In the genomic region with DNA sequence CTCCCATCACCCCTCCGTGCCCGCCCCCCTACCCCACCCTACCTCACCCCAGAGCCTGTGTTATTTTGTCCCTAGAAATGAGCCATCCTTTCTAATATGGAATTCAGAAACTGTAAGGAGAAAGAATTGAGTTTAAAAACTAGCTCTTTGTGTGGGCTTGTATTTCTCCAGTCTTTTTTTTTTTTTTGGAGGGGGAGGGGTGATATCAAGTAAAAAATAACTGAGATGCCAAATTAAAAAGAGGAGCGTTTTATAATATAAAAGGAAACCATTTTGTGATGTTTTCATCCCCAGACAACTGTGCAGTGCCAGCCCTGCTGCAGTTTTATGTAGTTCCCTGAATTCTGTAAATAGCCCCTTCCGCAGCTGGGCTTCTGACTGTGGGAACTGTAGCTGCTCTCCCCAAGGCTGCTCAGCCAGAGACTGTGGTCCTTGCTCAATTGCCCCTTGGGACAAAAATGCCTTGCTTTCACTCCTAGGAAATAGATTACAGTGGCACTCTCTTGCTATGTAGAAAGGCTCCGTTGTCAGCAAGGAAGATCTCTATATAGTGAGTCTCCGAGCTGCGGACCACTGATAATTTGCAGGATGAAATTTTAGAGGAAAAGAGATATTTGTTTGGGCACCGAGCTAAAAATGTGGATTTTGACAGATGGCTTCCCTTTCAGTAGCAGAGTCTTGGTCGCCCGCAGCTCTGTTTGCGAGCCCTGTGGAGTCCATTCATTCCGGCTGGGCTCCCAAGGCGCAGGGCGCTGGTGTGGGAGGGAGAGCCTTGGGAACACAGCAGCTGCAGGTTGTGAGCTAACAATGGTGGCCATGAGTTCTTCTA, we compare ENCODE assay signal across 9 mouse cellular contexts. TPM values are rescaled to one million over a fixed set of nuclear protein-coding genes. Genes with fewer than 3 reads are reported as not detected.
DNase-seq lines count a peak whose midpoint lies in the region; ATAC-seq lines count a peak whose summit lies in the region.
"Had no signal": no experiment of that assay in that cellular context is flagged by ENCODE, and none has a peak within 500 bp of the region (broad histone marks: within the 10 kb centered on the region; RNA-seq: fewer than 3 reads in every experiment).

No protein-coding gene starts in this region.

- peak overlapping the region; percentile 13; the same call in 1 of the 2 replicates for H3K4me3 ChIP-seq in kidney, embryonic 14.5 days (ENCODE audit: low read length)
- H3K4me3 ChIP-seq in brown adipose tissue, adult 24 weeks (ENCODE audit: insufficient read depth, low read depth, low read length), result peak overlapping the region; percentile 52
- peak overlapping the region; percentile 97 for H3K4me3 ChIP-seq in forebrain, embryonic 14.5 days (ENCODE audit: low read depth, low read length)

- no peaks in the 10 kb centered on the region for H3K9me3 ChIP-seq in kidney, embryonic 14.5 days (ENCODE audit: control insufficient read depth, low read length)
- no peaks in the 10 kb centered on the region for H3K9me3 ChIP-seq in forebrain, embryonic 14.5 days (replicated peaks; ENCODE audit: control insufficient read depth, low read length)

- peaks cover 14% of the 10 kb centered on the region; the same call in 1 of the 2 replicates for H3K4me1 ChIP-seq in kidney, embryonic 14.5 days (ENCODE audit: control insufficient read depth, insufficient read depth, low read length)
- peaks cover 3% of the 10 kb centered on the region; the same call in 1 of the 2 replicates for H3K4me1 ChIP-seq in brown adipose tissue, adult 24 weeks (ENCODE audit: control insufficient read depth, insufficient read depth, insufficient read length, low read length)
- H3K4me1 ChIP-seq in forebrain, embryonic 14.5 days (ENCODE audit: control insufficient read depth, insufficient read depth, low read length), result peaks cover 5% of the 10 kb centered on the region

- H3K4me2 ChIP-seq in kidney, embryonic 14.5 days (replicated peaks; ENCODE audit: low read depth, low read length), result peak overlapping the region; percentile 34
- H3K4me2 ChIP-seq in forebrain, embryonic 14.5 days (ENCODE audit: low read length), result peak overlapping the region; percentile 79

- DNase-seq in kidney, postnatal 25 days, result no peak
- DNase-seq in forebrain, embryonic 14.5 days (ENCODE audit: low spot score), result peak; percentile 84
- peak; percentile 58 to 63 for DNase-seq in left cerebral cortex, postnatal 36 days (ENCODE audit: low spot score in 2 of 2)
- DNase-seq in retina, postnatal 1 day, result peak; percentile 80
- no peak for DNase-seq in T-cell, adult 2 months (ENCODE audit: low spot score)

- peaks cover 7% of the 10 kb centered on the region for H3K36me3 ChIP-seq in kidney, embryonic 14.5 days (ENCODE audit: control insufficient read depth, insufficient read depth, low read length)
- peaks cover 13% of the 10 kb centered on the region for H3K36me3 ChIP-seq in forebrain, embryonic 14.5 days (ENCODE audit: control insufficient read depth, insufficient read depth, low read length)

- intact Hi-C loops in left cerebral cortex, postnatal 36 days (cut with DNase I), result loop anchor here (2.0 kb wide), 1 partner anchor 14 kb away; no protein-coding TSS in a partner anchor

- H3K9ac ChIP-seq in kidney, embryonic 14.5 days (ENCODE audit: low read depth, low read length), result peak overlapping the region; percentile 34; the same call in 1 of the 2 replicates
- H3K9ac ChIP-seq in forebrain, embryonic 14.5 days (ENCODE audit: low read length), result peak overlapping the region; percentile 79

- no peaks in the 10 kb centered on the region for H3K27me3 ChIP-seq in kidney, embryonic 14.5 days (ENCODE audit: control insufficient read depth, insufficient read depth, low read length)
- H3K27me3 ChIP-seq in forebrain, embryonic 14.5 days (replicated peaks; ENCODE audit: control insufficient read depth, insufficient read depth, low read length), result no peaks in the 10 kb centered on the region
- H3K27me3 ChIP-seq: Patski had no signal

- ATAC-seq in kidney, embryonic 14.5 days (ENCODE audit: low FRiP score, low TSS enrichment), result no peak
- peak; percentile 8 for ATAC-seq in forebrain, embryonic 14.5 days
- ATAC-seq in granulocyte monocyte progenitor cell, adult 5-6 weeks (replicated peaks; ENCODE audit: poor library complexity, severe bottlenecking), result no peak
- ATAC-seq: Patski had no signal

- 16% methylated on average over 14 of the region's 14 CpGs for WGBS in kidney, embryonic 14.5 days
- 2% methylated on average over 14 of the region's 14 CpGs for WGBS in forebrain, embryonic 14.5 days

- peak overlapping the region; percentile 52; the same call in 1 of the 2 replicates for H3K27ac ChIP-seq in kidney, embryonic 14.5 days (ENCODE audit: low read depth, low read length)
- no peak overlapping the region; the same call in 1 of the 2 replicates for H3K27ac ChIP-seq in brown adipose tissue, adult 24 weeks (replicated peaks; ENCODE audit: low read depth, low read length)
- H3K27ac ChIP-seq in forebrain, embryonic 14.5 days (ENCODE audit: low read depth, low read length), result peak overlapping the region; percentile 99

RNA-seq across cellular contexts. Expression of gene Tuba1a, which starts 1.1 kb away (rescaled TPM):
- 891 and 921 TPM in 2 replicates for polyA plus RNA-seq in kidney, embryonic 14.5 days (2014; fragmentation: Nextera tagmentation; extraction: Ambion mirVana)
- 125 and 132 TPM in 2 replicates for polyA plus RNA-seq in brown adipose tissue, adult 24 weeks (2012; ENCODE audit: insufficient read depth, insufficient read length, missing spikeins)
- 18,182 and 18,289 TPM in 2 replicates for polyA plus RNA-seq in forebrain, embryonic 14.5 days (2014; fragmentation: Nextera tagmentation; extraction: Ambion mirVana)
- 1,000 to 10,000 TPM in 1 of 2 experiments, 100 to 1,000 TPM in 1; 932 to 1,107 TPM for total RNA-seq in left cerebral cortex, postnatal 36 days (2021)
- total RNA-seq in granulocyte monocyte progenitor cell, adult 5-6 weeks (2014; fragmentation: Nextera tagmentation), result 21.3 and 34.8 TPM in 2 replicates
- 19.6 and 24.6 TPM in 2 replicates for total RNA-seq in granulocyte monocyte progenitor cell, adult 5-6 weeks (2017)

RNA-seq across cellular contexts. Expression of gene Gm49450, which starts 1.3 kb away (rescaled TPM):
- polyA plus RNA-seq in kidney, embryonic 14.5 days (2014; fragmentation: Nextera tagmentation; extraction: Ambion mirVana), result not detected in 2 replicates
- not detected in 2 replicates for polyA plus RNA-seq in brown adipose tissue, adult 24 weeks (2012; ENCODE audit: insufficient read depth, insufficient read length, missing spikeins)
- not detected in 2 replicates for polyA plus RNA-seq in forebrain, embryonic 14.5 days (2014; fragmentation: Nextera tagmentation; extraction: Ambion mirVana)
- total RNA-seq in left cerebral cortex, postnatal 36 days (2021), result not detected
- not detected in 2 replicates for total RNA-seq in granulocyte monocyte progenitor cell, adult 5-6 weeks (2014; fragmentation: Nextera tagmentation)
- total RNA-seq in granulocyte monocyte progenitor cell, adult 5-6 weeks (2017), result not detected in 2 replicates
- polyA plus RNA-seq: Patski had no signal

RNA-seq across cellular contexts. Expression of gene Tuba1b, which starts 20.3 kb away (rescaled TPM):
- 1,971 and 2,088 TPM in 2 replicates for polyA plus RNA-seq in kidney, embryonic 14.5 days (2014; fragmentation: Nextera tagmentation; extraction: Ambion mirVana)
- 520 and 550 TPM in 2 replicates for polyA plus RNA-seq in brown adipose tissue, adult 24 weeks (2012; ENCODE audit: insufficient read depth, insufficient read length, missing spikeins)
- 1,499 and 1,719 TPM in 2 replicates for polyA plus RNA-seq in forebrain, embryonic 14.5 days (2014; fragmentation: Nextera tagmentation; extraction: Ambion mirVana)
- 100 to 1,000 TPM; 509 to 602 TPM for total RNA-seq in left cerebral cortex, postnatal 36 days (2021)
- 2,030 and 2,397 TPM in 2 replicates for total RNA-seq in granulocyte monocyte progenitor cell, adult 5-6 weeks (2014; fragmentation: Nextera tagmentation)
- 964 and 1,039 TPM in 2 replicates for total RNA-seq in granulocyte monocyte progenitor cell, adult 5-6 weeks (2017)

RNA-seq across cellular contexts. Expression of gene Lmbr1l, which starts 36.6 kb away (rescaled TPM):
- polyA plus RNA-seq in kidney, embryonic 14.5 days (2014; fragmentation: Nextera tagmentation; extraction: Ambion mirVana), result 5.5 and 8.6 TPM in 2 replicates
- 6.0 and 6.3 TPM in 2 replicates for polyA plus RNA-seq in brown adipose tissue, adult 24 weeks (2012; ENCODE audit: insufficient read depth, insufficient read length, missing spikeins)
- polyA plus RNA-seq in forebrain, embryonic 14.5 days (2014; fragmentation: Nextera tagmentation; extraction: Ambion mirVana), result 10.9 TPM in 2 replicates
- 10 to 100 TPM; 12.6 to 16.6 TPM for total RNA-seq in left cerebral cortex, postnatal 36 days (2021)
- 3.5 and 8.5 TPM in 2 replicates for total RNA-seq in granulocyte monocyte progenitor cell, adult 5-6 weeks (2014; fragmentation: Nextera tagmentation)
- 7.7 and 11.9 TPM in 2 replicates for total RNA-seq in granulocyte monocyte progenitor cell, adult 5-6 weeks (2017)

RNA-seq across cellular contexts. Expression of gene Dhh, which starts 56.3 kb away (rescaled TPM):
- polyA plus RNA-seq in kidney, embryonic 14.5 days (2014; fragmentation: Nextera tagmentation; extraction: Ambion mirVana), result 0.54 and 0.84 TPM in 2 replicates
- 0.40 and 0.46 TPM in 2 replicates for polyA plus RNA-seq in brown adipose tissue, adult 24 weeks (2012; ENCODE audit: insufficient read depth, insufficient read length, missing spikeins)
- polyA plus RNA-seq in forebrain, embryonic 14.5 days (2014; fragmentation: Nextera tagmentation; extraction: Ambion mirVana), result 0.18 and 0.36 TPM in 2 replicates
- under 1 TPM in 1 of 2 experiments, not detected in 1; 0.35 TPM for total RNA-seq in left cerebral cortex, postnatal 36 days (2021)
- not detected in 2 replicates for total RNA-seq in granulocyte monocyte progenitor cell, adult 5-6 weeks (2014; fragmentation: Nextera tagmentation)
- total RNA-seq in granulocyte monocyte progenitor cell, adult 5-6 weeks (2017), result not detected in 2 replicates
- polyA plus RNA-seq: Patski had no signal

Comparison
In these comparisons a context has a peak if more than half of its experiments do, and no peak if none do; other contexts are left out.
1. H3K4me3 ChIP-seq: peak in every context shown above with its lines; median percentile 97 in forebrain, embryonic 14.5 days; 52 in brown adipose tissue, adult 24 weeks; 13 in kidney, embryonic 14.5 days.
2. DNase-seq: peak in forebrain, embryonic 14.5 days (single experiment), left cerebral cortex, postnatal 36 days (2 of 2) and retina, postnatal 1 day (single experiment); none in kidney, postnatal 25 days (0 of 2) and T-cell, adult 2 months (single experiment).
3. RNA of gene Tuba1a, which starts 1.1 kb away (polyA plus RNA-seq): 18,182 to 18,289 TPM in forebrain, embryonic 14.5 days; 891 to 921 TPM in kidney, embryonic 14.5 days and 125 to 132 TPM in brown adipose tissue, adult 24 weeks; every median in the first group is over 10 times any median in the second.